Mouse (Mus musculus): ENCODE measurements around the gene Aldh6a1. TPM values are rescaled to one million over a fixed set of nuclear protein-coding genes. Genes with fewer than 3 reads are reported as not detected.

Gene Aldh6a1
- polyA plus RNA-seq, 1 experiment from 2014 or later: 36.7 TPM

GRCm38 (mm10) chr12:84408819-84409507, 41.8 kb downstream of the Aldh6a1 start, which contains the start of the genes Entpd5 and Bbof1:
Gene Entpd5 (minus strand): TSS chr12:84409029.
Gene Bbof1 (plus strand): TSS chr12:84409071.
- peaks cover 11% of the 10 kb centered on the region for H3K4me1 ChIP-seq
- H3K27me3 ChIP-seq: no peaks in the 10 kb centered on the region
- peak within 1 kb of the TSS; percentile 77 for H3K4me3 ChIP-seq
- peak within 1 kb of the TSS; percentile 85 for H3K27ac ChIP-seq
- WGBS: 1% methylated on average over 63 of the region's 63 CpGs
- peak; percentile 90 for ATAC-seq (ENCODE audit: insufficient number of reproducible peaks, insufficient read depth, low FRiP score, low TSS enrichment, low read depth)
- H3K4me2 ChIP-seq: peak within 1 kb of the TSS; percentile 92
- H3K9me3 ChIP-seq: no peaks in the 10 kb centered on the region
- H3K9ac ChIP-seq: peak within 1 kb of the TSS; percentile 80
- no peaks in the 10 kb centered on the region for H3K36me3 ChIP-seq

GRCm38 (mm10) chr12:84407874-84408818, 42.7 kb downstream of the Aldh6a1 start:
- ATAC-seq (ENCODE audit: insufficient number of reproducible peaks, insufficient read depth, low FRiP score, low TSS enrichment, low read depth): peak; percentile 53
- H3K27me3 ChIP-seq: no peaks in the 10 kb centered on the region
- 1% methylated on average over 49 of the region's 52 CpGs for WGBS
- peak overlapping the region; percentile 85 for H3K27ac ChIP-seq
- peak overlapping the region; percentile 80 for H3K9ac ChIP-seq
- H3K4me1 ChIP-seq: peaks cover 11% of the 10 kb centered on the region
- H3K36me3 ChIP-seq: no peaks in the 10 kb centered on the region
- H3K4me2 ChIP-seq: peak overlapping the region; percentile 92
- H3K4me3 ChIP-seq: peak overlapping the region; percentile 77
- no peaks in the 10 kb centered on the region for H3K9me3 ChIP-seq

GRCm38 (mm10) chr12:84407259-84407658, 43.5 kb downstream of the Aldh6a1 start:
- peaks cover 11% of the 10 kb centered on the region for H3K4me1 ChIP-seq
- no peak overlapping the region for H3K4me2 ChIP-seq
- H3K27me3 ChIP-seq: no peaks in the 10 kb centered on the region
- no peak overlapping the region for H3K4me3 ChIP-seq
- no peak overlapping the region for H3K27ac ChIP-seq
- ATAC-seq (ENCODE audit: insufficient number of reproducible peaks, insufficient read depth, low FRiP score, low TSS enrichment, low read depth): no peak
- H3K36me3 ChIP-seq: no peaks in the 10 kb centered on the region
- H3K9me3 ChIP-seq: no peaks in the 10 kb centered on the region
- no peak overlapping the region for H3K9ac ChIP-seq
- 61% methylated on average over 4 of the region's 4 CpGs for WGBS

- 92% methylated on average over 6 of the region's 6 CpGs for WGBS
- Histone ChIP-seq H3K9me3 (no peaks in the 10 kb centered on the region), H3K4me1 (peaks cover 10% of the 10 kb centered on the region), H3K27me3 (no peaks in the 10 kb centered on the region), H3K4me2 (no peak overlapping the region), H3K4me3 (no peak overlapping the region), H3K36me3 (no peaks in the 10 kb centered on the region), H3K9ac (no peak overlapping the region), H3K27ac (no peak overlapping the region)
- ATAC-seq (ENCODE audit: insufficient number of reproducible peaks, insufficient read depth, low FRiP score, low TSS enrichment, low read depth): no peak
Observed at GRCm38 (mm10) chr12:84404541-84404940, 46.3 kb downstream of the Aldh6a1 start.

- no peak for ATAC-seq (ENCODE audit: insufficient number of reproducible peaks, insufficient read depth, low FRiP score, low TSS enrichment, low read depth)
- H3K27me3 ChIP-seq: no peaks in the 10 kb centered on the region
- no peak overlapping the region for H3K27ac ChIP-seq
- H3K4me1 ChIP-seq: peaks cover 3% of the 10 kb centered on the region
- no peak overlapping the region for H3K9ac ChIP-seq
- no peak overlapping the region for H3K4me3 ChIP-seq
- no peak overlapping the region for H3K4me2 ChIP-seq
- H3K9me3 ChIP-seq: no peaks in the 10 kb centered on the region
- H3K36me3 ChIP-seq: no peaks in the 10 kb centered on the region
- WGBS: 78% methylated on average over 9 of the region's 9 CpGs
Observed at GRCm38 (mm10) chr12:84402923-84403322, 47.9 kb downstream of the Aldh6a1 start.

GRCm38 (mm10) chr12:84400653-84401052, 50.2 kb downstream of the Aldh6a1 start:
- Histone ChIP-seq H3K9ac (no peak overlapping the region), H3K4me1 (no peaks in the 10 kb centered on the region), H3K27me3 (no peaks in the 10 kb centered on the region), H3K36me3 (no peaks in the 10 kb centered on the region), H3K4me3 (no peak overlapping the region), H3K27ac (no peak overlapping the region), H3K4me2 (no peak overlapping the region), H3K9me3 (no peaks in the 10 kb centered on the region)
- ATAC-seq (ENCODE audit: insufficient number of reproducible peaks, insufficient read depth, low FRiP score, low TSS enrichment, low read depth): no peak
- WGBS: 76% methylated on average over 3 of the region's 3 CpGs

GRCm38 (mm10) chr12:84400068-84400467, 50.7 kb downstream of the Aldh6a1 start:
- Histone ChIP-seq H3K9me3 (no peaks in the 10 kb centered on the region), H3K27me3 (no peaks in the 10 kb centered on the region), H3K9ac (no peak overlapping the region), H3K36me3 (no peaks in the 10 kb centered on the region), H3K27ac (no peak overlapping the region), H3K4me1 (no peaks in the 10 kb centered on the region), H3K4me2 (no peak overlapping the region), H3K4me3 (no peak overlapping the region)
- WGBS: 84% methylated on average over 3 of the region's 3 CpGs
- ATAC-seq (ENCODE audit: insufficient number of reproducible peaks, insufficient read depth, low FRiP score, low TSS enrichment, low read depth): no peak

GRCm38 (mm10) chr12:84399663-84400062, 51.1 kb downstream of the Aldh6a1 start:
- no peak for ATAC-seq (ENCODE audit: insufficient number of reproducible peaks, insufficient read depth, low FRiP score, low TSS enrichment, low read depth)
- WGBS: 74% methylated on average over 9 of the region's 9 CpGs
- H3K36me3 ChIP-seq: no peaks in the 10 kb centered on the region
- no peak overlapping the region for H3K27ac ChIP-seq
- no peaks in the 10 kb centered on the region for H3K4me1 ChIP-seq
- no peaks in the 10 kb centered on the region for H3K9me3 ChIP-seq
- H3K4me2 ChIP-seq: no peak overlapping the region
- no peaks in the 10 kb centered on the region for H3K27me3 ChIP-seq
- H3K9ac ChIP-seq: no peak overlapping the region
- no peak overlapping the region for H3K4me3 ChIP-seq

- Histone ChIP-seq H3K27me3 (no peaks in the 10 kb centered on the region), H3K9ac (no peak overlapping the region), H3K36me3 (no peaks in the 10 kb centered on the region), H3K27ac (no peak overlapping the region), H3K9me3 (no peaks in the 10 kb centered on the region), H3K4me2 (no peak overlapping the region), H3K4me3 (no peak overlapping the region), H3K4me1 (no peaks in the 10 kb centered on the region)
- ATAC-seq (ENCODE audit: insufficient number of reproducible peaks, insufficient read depth, low FRiP score, low TSS enrichment, low read depth): no peak
- 56% methylated on average over 9 of the region's 9 CpGs for WGBS
Observed at GRCm38 (mm10) chr12:84399135-84399534, 51.7 kb downstream of the Aldh6a1 start.

GRCm38 (mm10) chr12:84398629-84399028, 52.2 kb downstream of the Aldh6a1 start:
- 72% methylated on average over 5 of the region's 5 CpGs for WGBS
- ATAC-seq (ENCODE audit: insufficient number of reproducible peaks, insufficient read depth, low FRiP score, low TSS enrichment, low read depth): no peak

GRCm38 (mm10) chr12:84397685-84398084, 53.1 kb downstream of the Aldh6a1 start:
- Histone ChIP-seq H3K27me3 (no peaks in the 10 kb centered on the region), H3K9ac (no peak overlapping the region), H3K9me3 (no peaks in the 10 kb centered on the region), H3K4me1 (no peaks in the 10 kb centered on the region), H3K36me3 (no peaks in the 10 kb centered on the region), H3K4me2 (no peak overlapping the region), H3K27ac (no peak overlapping the region), H3K4me3 (no peak overlapping the region)
- ATAC-seq (ENCODE audit: insufficient number of reproducible peaks, insufficient read depth, low FRiP score, low TSS enrichment, low read depth): no peak

More at GRCm38 (mm10) chr12:84398629-84399028, 52.2 kb downstream of the Aldh6a1 start:
- H3K9ac ChIP-seq: no peak overlapping the region
- no peak overlapping the region for H3K4me2 ChIP-seq
- no peaks in the 10 kb centered on the region for H3K27me3 ChIP-seq
- no peak overlapping the region for H3K27ac ChIP-seq
- no peaks in the 10 kb centered on the region for H3K36me3 ChIP-seq
- no peaks in the 10 kb centered on the region for H3K9me3 ChIP-seq
- H3K4me1 ChIP-seq: no peaks in the 10 kb centered on the region
- H3K4me3 ChIP-seq: no peak overlapping the region

Measured in embryonic facial prominence, embryonic 13.5 days (tissue).